ENCODE assay signal across 12 mouse cellular contexts in the genomic region with DNA sequence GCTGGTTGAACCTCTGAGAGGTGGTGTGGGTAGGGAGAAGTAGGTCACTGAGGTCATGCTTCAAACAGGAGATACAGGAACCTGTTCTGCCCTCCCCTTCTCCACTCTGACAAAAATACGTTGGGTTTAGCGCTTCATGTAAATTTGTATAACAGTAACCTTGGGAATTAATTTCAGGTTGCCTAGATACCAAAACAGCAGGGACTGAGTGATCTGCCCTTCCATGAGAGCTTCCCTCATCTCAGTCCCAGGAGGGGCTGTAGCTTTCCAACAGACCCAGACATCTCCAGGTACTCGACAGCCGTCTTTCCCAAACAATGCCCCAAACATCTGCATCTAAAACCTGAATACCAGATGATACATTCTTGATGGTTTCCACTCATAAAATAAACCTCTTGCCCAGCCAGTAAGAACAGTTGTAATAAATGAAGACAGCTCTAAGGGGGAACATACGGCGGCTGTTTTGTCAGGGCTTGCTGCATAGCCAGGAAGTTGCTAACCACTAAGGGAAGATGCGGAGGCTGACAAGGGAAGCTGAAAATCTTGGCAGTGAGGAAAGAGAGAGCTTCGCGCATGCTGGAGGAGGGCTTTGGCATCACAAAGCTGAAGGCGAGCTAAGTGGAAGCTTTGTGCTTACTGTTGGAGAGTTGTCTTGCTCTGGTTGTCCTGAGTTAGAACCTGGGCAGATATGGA.
DNase-seq lines count a peak whose midpoint lies in the region; ATAC-seq lines count a peak whose summit lies in the region.
"Had no signal": no experiment of that assay in that cellular context is flagged by ENCODE, and none has a peak within 500 bp of the region (broad histone marks: within the 10 kb centered on the region; RNA-seq: fewer than 3 reads in every experiment).

No protein-coding gene starts in this region.

- H3K9me3 ChIP-seq in hindbrain, embryonic 11.5 days (ENCODE audit: control insufficient read depth, low read length), result no peaks in the 10 kb centered on the region
- H3K9me3 ChIP-seq: heart, embryonic 15.5 days; limb, embryonic 15.5 days had no signal

- H3K4me1 ChIP-seq in hindbrain, embryonic 11.5 days (replicated peaks; ENCODE audit: control insufficient read depth, insufficient read depth, low read length), result no peaks in the 10 kb centered on the region
- H3K4me1 ChIP-seq: heart, embryonic 15.5 days; limb, embryonic 15.5 days had no signal

- no peak overlapping the region for H3K4me3 ChIP-seq in hindbrain, embryonic 11.5 days (ENCODE audit: low read depth, low read length)
- H3K4me3 ChIP-seq: heart, embryonic 15.5 days; limb, embryonic 15.5 days; myocyte had no signal

- H3K27me3 ChIP-seq in hindbrain, embryonic 11.5 days (ENCODE audit: control insufficient read depth, insufficient read depth, low read length), result no peaks in the 10 kb centered on the region
- H3K27me3 ChIP-seq: CH12.LX; heart, embryonic 15.5 days; limb, embryonic 15.5 days had no signal

- no peak overlapping the region for H3K4me2 ChIP-seq in hindbrain, embryonic 11.5 days (replicated peaks; ENCODE audit: low read depth, low read length)
- H3K4me2 ChIP-seq: heart, embryonic 15.5 days; limb, embryonic 15.5 days had no signal

- intact Hi-C loops in heart, postnatal 25 days (cut with DNase I), result no loop called here

- WGBS in hindbrain, embryonic 11.5 days, result 81% methylated on average over 10 of the region's 10 CpGs

- H3K27ac ChIP-seq in hindbrain, embryonic 11.5 days (ENCODE audit: low read depth, low read length), result no peak overlapping the region
- H3K27ac ChIP-seq: heart, embryonic 15.5 days; limb, embryonic 15.5 days had no signal

- no peaks in the 10 kb centered on the region for H3K36me3 ChIP-seq in hindbrain, embryonic 11.5 days (ENCODE audit: control insufficient read depth, insufficient read depth, low read length)
- H3K36me3 ChIP-seq: heart, embryonic 15.5 days; limb, embryonic 15.5 days had no signal

- no peak overlapping the region for H3K9ac ChIP-seq in hindbrain, embryonic 11.5 days (ENCODE audit: low read depth, low read length)
- H3K9ac ChIP-seq: heart, embryonic 15.5 days; limb, embryonic 15.5 days had no signal

- DNase-seq in heart, adult 11 months, result peak; percentile 85
- no peak for DNase-seq in heart, postnatal 25 days (ENCODE audit: low spot score)
- DNase-seq in thymus, postnatal 4 days, result peak; percentile 11
- no peak for DNase-seq in thymus, postnatal 14 days
- DNase-seq in layer of hippocampus, postnatal 36 days, result peak; percentile 53 to 55
- peak; percentile 86 for DNase-seq in telencephalon, adult 2 months (ENCODE audit: low read depth, low spot score)
- no peak for DNase-seq in hindbrain, embryonic 11.5 days (ENCODE audit: low spot score)
- DNase-seq in adrenal gland, postnatal 25 days, result no peak

- ATAC-seq in hindbrain, embryonic 11.5 days (ENCODE audit: low FRiP score), result no peak

Comparison
In these comparisons a context has a peak if more than half of its experiments do, and no peak if none do; other contexts are left out.
1. DNase-seq: peak in heart, adult 11 months (single experiment), thymus, postnatal 4 days (single experiment), layer of hippocampus, postnatal 36 days (2 of 2) and telencephalon, adult 2 months (single experiment); none in heart, postnatal 25 days (single experiment), thymus, postnatal 14 days (single experiment), hindbrain, embryonic 11.5 days (single experiment) and adrenal gland, postnatal 25 days (single experiment).